Mouse (Mus musculus) erythroid progenitor cell, adult 5-6 weeks (primary cell): ENCODE data around the gene Pld3. TPM values are rescaled to one million over a fixed set of nuclear protein-coding genes. Genes with fewer than 3 reads are reported as not detected.
A peak's percentile ranks its signal among the peaks of the same experiment; 100 is the strongest.
"Not testable (repeated sequence)": the region's sequence is repeated elsewhere in the genome, so short reads cannot be mapped to it uniquely, and the experiment has no call there.

Source experiments
- ATAC-seq: replicated peaks from 2 replicates; pipeline ENCODE4 v1.8.0; 2016; ENCODE audit warnings: moderate number of reproducible peaks, mild to moderate bottlenecking, moderate TSS enrichment, inconsistent platforms; ENCODE audit not compliant: poor library complexity, low FRiP score, severe bottlenecking
- total RNA-seq, 2 experiments: library from RNA; stranded (forward) in 1 of 2; stranded (reverse) in 1 of 2; fragments of 150-400 nt in 1 of 2; fragments of 186-747, 209-891 nt in 1 of 2; gene quantifications; 2 replicates each; pipeline versions ENCODE4 v1.2.3 to v1.2.4; 2015 to 2017; ENCODE audit warnings: low replicate concordance in 2 of 2

Pld3 gene
- total RNA-seq, 2 experiments from 2014 or later, result 26.3 to 88.0 TPM

GRCm38 (mm10) chr7:27529070-27529469 is 23.9 kb downstream of the Pld3 start:
- ATAC-seq, result no peak

GRCm38 (mm10) chr7:27526039-27526827 is 26.8 kb downstream of the Pld3 start:
- peak; percentile 92 for ATAC-seq

GRCm38 (mm10) chr7:27523805-27524204 is 29.2 kb downstream of the Pld3 start:
- ATAC-seq, result no peak

- ATAC-seq, result no peak
Observed at GRCm38 (mm10) chr7:27522967-27523366, 30.1 kb downstream of the Pld3 start, which contains the start of gene Hipk4. Gene Hipk4 (plus strand): TSS chr7:27523267.

GRCm38 (mm10) chr7:27520599-27520998 is 32.4 kb downstream of the Pld3 start:
- no peak for ATAC-seq

- ATAC-seq, result no peak
Observed at GRCm38 (mm10) chr7:27520104-27520503, 32.9 kb downstream of the Pld3 start.

GRCm38 (mm10) chr7:27518314-27518713 is 34.7 kb downstream of the Pld3 start:
- ATAC-seq, result no peak

GRCm38 (mm10) chr7:27514961-27515360 is 38.1 kb downstream of the Pld3 start:
- no peak for ATAC-seq

GRCm38 (mm10) chr7:27510809-27511208 is 42.2 kb downstream of the Pld3 start:
- ATAC-seq, result no peak

- ATAC-seq, result peak; percentile 81
Observed at GRCm38 (mm10) chr7:27508648-27509005, 44.4 kb downstream of the Pld3 start.

GRCm38 (mm10) chr7:27507711-27508647 is 45.0 kb downstream of the Pld3 start:
- peak; percentile 89 for ATAC-seq

- ATAC-seq, result no peak
Observed at GRCm38 (mm10) chr7:27506765-27507370, 46.1 kb downstream of the Pld3 start.

GRCm38 (mm10) chr7:27501620-27502019 is 51.4 kb downstream of the Pld3 start:
- ATAC-seq, result no peak

GRCm38 (mm10) chr7:27499036-27499435 is 54.0 kb downstream of the Pld3 start, which contains the start of gene Prx:
Gene Prx (plus strand): TSS chr7:27499324.
- no peak for ATAC-seq

- not testable (repeated sequence) for ATAC-seq
Observed at GRCm38 (mm10) chr7:27494659-27495367, 58.2 kb downstream of the Pld3 start.

- no peak for ATAC-seq
Observed at GRCm38 (mm10) chr7:27493450-27493849, 59.6 kb downstream of the Pld3 start.

- no peak for ATAC-seq
Observed at GRCm38 (mm10) chr7:27493022-27493421, 60.0 kb downstream of the Pld3 start.

GRCm38 (mm10) chr7:27491856-27492255 is 61.2 kb downstream of the Pld3 start:
- ATAC-seq, result no peak

- ATAC-seq, result peak; percentile 74
Observed at GRCm38 (mm10) chr7:27490543-27491329, 62.3 kb downstream of the Pld3 start.
